Mouse (Mus musculus) adrenal gland, postnatal 4 days (tissue): Measurements from ENCODE around the gene 5730596B20Rik. TPM values are rescaled to one million over a fixed set of nuclear protein-coding genes. Genes with fewer than 3 reads are reported as not detected.

Source experiments
- DNase-seq, 2 experiments: peaks; one replicate each; pipeline ENCODE4 v3.0.0; 2021 to 2022; ENCODE audit warnings: low spot score in 2 of 2, mixed read lengths in 2 of 2
- total RNA-seq, 2 experiments: library from RNA; stranded (reverse); gene quantifications; 2 replicates each; pipeline ENCODE4 v1.2.3; 2021

Gene 5730596B20Rik
- total RNA-seq, 2 experiments from 2014 or later = 1.0 to 1.6 TPM

DNA sequence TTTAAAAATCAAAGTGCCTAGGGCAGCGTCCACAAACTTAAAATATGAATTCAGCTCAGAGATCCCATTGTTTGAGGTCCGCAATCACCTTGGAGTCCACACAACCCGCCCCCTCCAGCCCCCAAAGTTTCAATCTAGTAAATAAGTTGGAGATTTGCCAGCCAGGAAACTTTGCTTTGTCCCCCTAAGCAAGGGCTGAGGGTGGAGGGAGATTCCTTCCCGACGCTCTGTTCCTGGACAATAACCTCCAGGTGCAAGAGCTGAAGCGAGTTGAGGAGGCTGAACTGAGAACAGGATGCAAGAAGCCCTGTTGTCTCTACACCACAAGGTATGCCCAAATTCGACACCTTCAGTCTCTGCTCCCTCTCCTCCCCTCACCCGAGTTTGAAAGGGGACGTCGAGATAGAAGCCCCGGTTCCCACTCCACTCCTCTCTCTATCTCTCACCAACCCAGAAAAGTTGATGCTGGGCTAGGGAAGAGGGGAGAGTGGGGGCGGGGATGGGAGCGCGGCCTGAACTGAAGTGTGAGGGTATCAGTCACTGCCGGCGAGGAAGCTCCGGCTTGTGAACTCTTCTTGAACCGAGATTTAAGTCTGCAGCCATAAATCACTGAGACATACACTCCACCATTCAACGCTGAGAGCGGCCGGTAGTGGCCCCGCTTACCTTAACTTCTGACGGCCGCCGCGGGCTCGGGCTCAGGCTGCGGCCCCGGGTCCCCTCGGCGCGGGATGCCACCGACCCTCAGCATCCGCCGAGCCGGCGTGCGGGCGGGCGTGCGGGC lies 2.1 kb upstream of the 5730596B20Rik start:
- DNase-seq = no peak

- DNase-seq = no peak
Observed at GRCm38 (mm10) chr6:52175864-52176263, 1.4 kb upstream of the 5730596B20Rik start.

DNA sequence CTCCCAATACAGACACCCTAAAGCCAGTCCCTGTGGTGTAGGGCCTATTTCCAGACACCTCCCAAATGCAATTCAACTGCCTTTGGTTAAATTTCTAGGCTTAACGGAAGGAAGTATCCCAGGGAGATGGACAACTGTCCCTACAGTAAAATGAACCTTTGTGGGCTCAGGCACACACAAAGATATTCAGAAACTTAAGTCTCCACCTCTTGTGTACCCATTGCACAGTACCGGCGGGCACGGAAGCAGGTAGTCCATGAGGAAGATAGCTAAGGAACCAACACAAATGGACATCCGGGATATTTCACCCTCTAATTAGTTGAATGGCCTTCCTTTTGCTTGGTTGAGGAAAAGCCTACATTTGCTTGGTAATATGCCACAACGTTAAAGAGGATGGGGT lies 907 bp upstream of the 5730596B20Rik start:
- DNase-seq = no peak

DNA sequence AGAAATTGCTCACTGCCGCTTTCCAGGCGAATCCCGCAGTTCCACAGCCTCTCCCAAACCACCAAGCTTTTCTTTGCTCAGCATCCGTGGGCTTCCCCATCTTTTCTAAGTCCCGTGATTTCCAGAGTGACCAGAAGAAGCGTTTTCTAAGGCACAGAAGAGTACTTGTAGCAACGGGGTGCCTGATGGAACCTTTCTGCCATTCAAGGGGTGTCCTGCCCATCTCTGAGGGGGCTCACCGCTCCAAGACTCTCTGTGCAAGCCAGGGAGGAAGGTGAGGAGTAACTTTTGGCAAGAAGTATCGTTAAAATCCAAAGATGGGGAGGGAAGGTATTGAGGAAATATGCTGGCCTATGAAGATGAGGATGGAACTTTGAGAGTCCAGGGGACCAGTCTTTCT lies 508 bp downstream of the 5730596B20Rik start:
- no peak for DNase-seq

DNA sequence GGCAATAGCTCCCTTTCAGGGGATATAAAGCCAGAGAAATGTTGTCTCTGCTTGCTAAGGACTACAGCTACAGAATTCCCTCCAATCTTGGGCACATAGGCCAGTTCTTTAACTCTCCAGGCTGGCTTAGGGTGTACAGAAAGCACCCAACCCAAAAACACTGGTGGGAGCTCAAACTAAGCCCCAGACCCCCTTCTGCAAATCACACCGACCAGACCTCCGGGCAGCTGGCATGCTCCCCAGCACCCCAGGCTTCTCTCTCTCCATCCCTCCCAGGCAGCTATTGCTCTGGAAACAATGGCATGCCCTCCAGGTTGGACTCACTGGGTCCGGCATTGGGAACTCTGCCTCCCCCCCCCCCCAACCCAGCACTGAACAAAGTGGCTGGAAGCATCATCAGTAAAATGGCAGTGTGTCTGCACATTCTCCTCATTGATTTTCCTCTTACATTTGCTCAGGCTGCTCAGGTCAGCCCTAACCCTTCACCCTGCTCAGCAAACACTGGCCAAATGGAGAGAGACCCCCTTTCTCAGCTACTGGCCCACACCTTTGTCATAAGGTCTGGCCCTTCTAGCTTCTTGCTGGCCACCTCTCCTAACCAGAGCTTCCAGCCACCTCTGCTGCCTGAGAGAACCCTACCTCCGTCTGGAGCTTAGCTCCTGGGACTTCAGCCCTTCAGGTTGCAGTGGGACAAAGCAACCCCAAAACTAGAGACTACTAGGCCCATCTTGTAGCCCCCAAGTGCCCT lies 1.8 kb downstream of the 5730596B20Rik start:
- no peak for DNase-seq

GRCm38 (mm10) chr6:52179690-52180089 lies 2.4 kb downstream of the 5730596B20Rik start:
- DNase-seq = no peak

DNA sequence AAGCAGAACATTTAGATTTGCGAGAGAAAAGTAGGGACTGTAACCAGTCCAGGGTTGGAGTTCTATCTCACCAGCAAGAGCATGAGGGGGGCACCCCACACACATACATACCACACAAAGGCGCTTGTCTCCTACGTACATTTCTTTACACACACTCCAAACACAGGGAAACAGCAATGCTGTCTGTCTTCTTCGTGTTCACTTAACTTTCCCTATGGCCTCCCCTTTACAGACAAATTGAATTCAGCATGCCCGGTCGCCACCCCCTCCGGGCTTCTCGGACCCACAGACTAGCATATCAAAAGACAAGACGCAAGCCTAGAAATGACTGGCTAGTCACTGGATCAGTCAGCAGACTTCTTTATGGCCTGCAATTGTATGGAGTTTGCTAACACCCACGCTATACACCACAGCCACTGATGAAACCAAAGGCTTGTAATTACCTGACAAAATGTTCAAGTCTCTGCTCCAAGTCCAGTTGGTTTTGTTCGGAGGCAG lies 3.0 kb downstream of the 5730596B20Rik start:
- no peak for DNase-seq

DNA sequence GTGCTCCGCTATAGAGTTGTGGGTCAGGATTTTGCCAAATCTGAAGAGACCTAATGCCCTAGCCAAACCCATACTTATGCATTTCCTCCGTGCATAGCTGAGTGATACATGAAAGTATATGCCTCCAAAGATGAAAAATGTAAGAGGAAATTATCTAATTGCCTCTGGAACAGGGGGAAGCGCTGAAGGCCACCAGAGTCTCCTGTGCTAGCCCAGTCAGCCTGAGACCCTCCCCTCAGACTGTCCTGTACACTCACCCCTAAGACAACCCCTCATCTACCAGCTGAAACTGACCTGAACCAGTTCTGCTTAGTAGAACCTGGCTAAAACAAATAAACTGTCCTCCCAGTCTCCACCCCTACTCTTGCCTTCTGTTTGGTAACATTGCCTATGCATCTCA lies 3.4 kb downstream of the 5730596B20Rik start:
- DNase-seq = no peak

DNA sequence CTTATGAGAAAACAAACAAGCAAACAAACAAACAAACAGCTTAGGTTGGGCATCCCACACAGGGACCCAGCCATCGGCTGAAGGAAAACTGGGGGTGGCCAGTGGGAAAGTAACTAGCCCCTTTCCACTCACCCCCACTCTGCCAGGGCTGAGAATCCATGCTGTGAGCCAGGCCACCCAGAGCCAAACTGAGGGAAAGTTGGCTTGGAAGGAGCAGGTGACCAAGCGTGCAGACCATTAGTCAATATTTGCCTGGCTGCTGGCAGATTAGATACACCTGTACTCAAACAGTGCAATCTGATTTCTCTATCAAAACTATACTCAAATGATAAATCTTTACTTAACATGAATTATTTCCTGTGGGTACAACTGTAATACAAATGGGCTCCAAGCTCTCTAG lies 4.7 kb downstream of the 5730596B20Rik start:
- no peak for DNase-seq

DNA sequence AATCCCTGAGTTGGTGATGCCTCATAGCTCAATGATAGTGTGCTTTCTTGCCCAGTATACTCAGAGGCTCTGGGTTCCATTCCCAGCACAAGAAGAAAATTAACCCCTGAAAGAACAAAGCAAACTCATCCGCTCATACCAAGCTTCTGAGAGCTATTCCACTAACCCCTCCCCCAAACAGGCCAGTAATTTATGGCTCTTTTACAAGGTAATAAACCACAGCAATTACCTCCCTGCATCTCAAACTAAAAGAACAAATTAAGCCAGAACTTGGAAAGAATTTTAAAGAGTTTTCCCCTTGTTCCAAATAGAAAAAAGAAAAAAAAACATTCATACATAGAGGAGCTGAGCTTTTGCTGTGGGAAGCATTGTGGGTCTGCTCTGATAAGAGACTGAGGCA lies 5.5 kb downstream of the 5730596B20Rik start:
- DNase-seq = no peak

DNA sequence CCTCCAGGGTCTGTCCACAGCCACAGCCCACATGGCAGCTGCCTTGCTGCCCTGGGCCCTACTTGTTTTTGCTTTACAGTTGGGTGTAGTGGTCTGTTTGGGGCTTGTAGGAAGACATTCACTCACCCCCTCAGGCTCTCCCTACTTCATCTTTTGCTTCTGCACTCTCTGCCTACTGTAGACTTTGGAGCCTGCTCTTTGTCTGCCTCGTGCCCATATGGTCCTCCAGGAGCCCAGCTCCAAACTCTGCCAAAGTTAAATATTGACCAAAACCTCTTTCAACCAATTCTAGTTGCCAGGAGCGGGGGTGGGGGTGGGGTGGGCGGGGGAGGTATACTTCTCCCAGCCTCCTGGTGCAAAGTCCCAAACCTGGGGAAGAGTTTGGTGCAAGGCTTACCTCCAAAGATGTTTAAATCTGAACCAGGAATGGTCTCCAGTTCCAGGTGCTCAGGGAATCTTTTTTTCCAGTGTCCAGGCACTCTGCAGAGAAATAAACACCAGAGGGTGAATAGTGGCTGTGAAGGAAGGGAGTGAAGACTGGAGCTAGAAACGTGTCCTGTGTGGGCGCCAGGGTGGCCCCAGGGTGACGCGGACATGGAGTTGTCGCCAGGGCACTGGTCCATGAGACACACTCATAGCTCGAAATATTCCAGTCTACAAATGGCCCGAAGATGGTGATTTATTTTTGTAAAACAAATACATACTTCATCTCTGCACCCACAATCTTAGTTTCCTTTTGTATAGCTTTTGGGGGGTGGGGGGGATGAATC lies 6.2 kb downstream of the 5730596B20Rik start:
- no peak for DNase-seq

DNA sequence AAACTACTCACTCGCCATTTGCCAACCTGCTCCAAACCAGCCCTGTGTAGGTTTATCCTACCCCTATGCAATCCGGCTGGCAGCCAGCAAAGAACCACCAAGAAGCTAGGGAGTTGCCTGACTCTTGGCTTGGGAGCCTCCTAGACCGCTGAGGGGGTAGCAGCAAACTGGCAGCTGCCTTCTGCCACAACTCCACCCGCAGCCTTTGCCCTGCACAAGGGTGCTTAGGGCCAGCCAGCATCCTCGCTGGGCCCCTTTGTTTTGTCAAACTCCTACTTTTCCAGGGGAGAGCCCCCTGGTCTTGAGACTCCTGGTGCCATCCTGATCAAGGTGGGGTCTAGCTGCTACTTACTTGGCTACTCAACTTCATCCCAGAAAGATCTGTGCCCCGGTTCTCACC lies 7.4 kb downstream of the 5730596B20Rik start:
- no peak for DNase-seq

DNA sequence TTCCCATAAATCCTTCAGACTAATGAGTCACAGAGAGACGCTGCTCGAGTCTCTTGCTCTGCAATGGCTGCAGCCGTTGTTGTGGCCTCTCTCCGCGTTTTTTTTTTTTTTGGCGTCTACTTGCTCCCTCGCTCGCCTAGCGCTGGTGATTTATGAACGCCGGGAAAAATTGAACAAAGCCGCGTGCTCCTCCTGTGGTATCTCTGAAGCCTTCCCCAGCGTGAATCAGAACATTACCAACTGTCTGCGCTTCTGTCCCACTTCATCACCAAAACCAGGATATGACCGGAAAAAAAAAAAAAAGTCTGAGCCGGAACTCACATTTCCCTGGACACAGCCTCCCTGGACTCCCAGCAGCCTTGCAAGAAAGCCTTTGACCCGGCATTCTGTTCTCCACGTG lies 7.9 kb downstream of the 5730596B20Rik start:
- DNase-seq = no peak

- no peak for DNase-seq
Observed at GRCm38 (mm10) chr6:52185834-52186233, 8.5 kb downstream of the 5730596B20Rik start.

- no peak for DNase-seq
Observed at GRCm38 (mm10) chr6:52186500-52186899, 9.2 kb downstream of the 5730596B20Rik start.

DNA sequence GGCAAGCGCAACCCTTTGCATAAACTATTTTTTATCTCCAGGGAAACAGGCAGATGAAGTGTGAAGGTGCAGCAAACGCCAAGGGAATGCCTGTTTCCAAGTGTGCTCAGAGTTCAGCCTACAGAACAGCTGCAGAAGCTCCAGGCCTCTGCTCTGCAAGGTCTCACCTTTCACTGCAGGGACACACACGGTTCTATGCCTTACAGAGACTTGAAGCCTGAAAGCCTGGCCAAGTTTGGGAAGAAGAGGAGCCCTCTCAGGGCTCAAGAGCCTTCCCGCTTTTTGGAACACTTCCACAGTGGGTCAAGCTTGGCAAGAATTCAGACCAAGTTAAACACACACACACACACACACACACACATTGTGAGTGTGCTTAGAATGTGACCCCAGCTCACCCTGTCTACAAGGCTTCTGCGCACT lies 11.9 kb downstream of the 5730596B20Rik start:
- DNase-seq = no peak

- DNase-seq = no peak
Observed at GRCm38 (mm10) chr6:52189909-52190308, 12.6 kb downstream of the 5730596B20Rik start.

DNA sequence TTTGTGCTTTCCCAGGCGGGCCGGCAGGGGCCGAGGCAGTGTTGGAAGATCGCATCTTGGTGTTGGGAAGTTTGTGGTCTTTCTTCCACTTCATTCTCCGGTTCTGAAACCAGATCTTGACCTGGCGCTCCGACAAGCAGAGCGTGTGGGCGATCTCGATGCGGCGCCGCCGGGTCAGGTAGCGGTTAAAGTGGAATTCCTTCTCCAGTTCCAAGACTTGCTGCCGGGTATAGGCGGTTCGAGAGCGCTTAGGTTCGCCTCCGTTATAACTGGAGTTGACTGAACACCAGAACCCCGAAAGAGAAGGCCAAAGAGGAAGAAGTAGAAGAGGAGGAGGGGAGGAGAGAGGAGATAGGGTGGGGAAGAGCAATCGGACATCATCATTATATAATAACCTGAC lies 13.1 kb downstream of the 5730596B20Rik start:
- DNase-seq = no peak

GRCm38 (mm10) chr6:52190906-52191810 lies 13.9 kb downstream of the 5730596B20Rik start, which contains the start of gene Hoxa4:
Hoxa4 (minus strand) TSS chr6:52191753.
- DNase-seq = no peak

- peak; percentile 79 to 81 for DNase-seq
Observed at GRCm38 (mm10) chr6:52191860-52192550, 14.7 kb downstream of the 5730596B20Rik start.
